Mouse (Mus musculus): ENCODE data around the gene Gm20388. TPM values are rescaled to one million over a fixed set of nuclear protein-coding genes. Genes with fewer than 3 reads are reported as not detected.

The Gm20388 gene
- total RNA-seq, 1 experiment from 2014 or later, result 35.7 TPM

GRCm38 (mm10) chr8:120634329-120634839, 723.7 kb downstream of the Gm20388 start:
- ATAC-seq (replicated peaks; ENCODE audit: low read depth, poor library complexity, severe bottlenecking), result peak; percentile 70

GRCm38 (mm10) chr8:120641245-120641644, 730.6 kb downstream of the Gm20388 start:
- no peak for ATAC-seq (replicated peaks; ENCODE audit: low read depth, poor library complexity, severe bottlenecking)

- no peak for ATAC-seq (replicated peaks; ENCODE audit: low read depth, poor library complexity, severe bottlenecking)
Measured at GRCm38 (mm10) chr8:120642031-120642662, 731.5 kb downstream of the Gm20388 start.

- no peak for ATAC-seq (replicated peaks; ENCODE audit: low read depth, poor library complexity, severe bottlenecking)
Measured at GRCm38 (mm10) chr8:120644663-120645062, 734.0 kb downstream of the Gm20388 start.

GRCm38 (mm10) chr8:120647532-120647931, 736.9 kb downstream of the Gm20388 start, which contains the start of gene 1190005I06Rik:
TSS of gene 1190005I06Rik (minus strand) at chr8:120647632.
- ATAC-seq (replicated peaks; ENCODE audit: low read depth, poor library complexity, severe bottlenecking), result no peak

- ATAC-seq (replicated peaks; ENCODE audit: low read depth, poor library complexity, severe bottlenecking), result no peak
Measured at GRCm38 (mm10) chr8:120656322-120657052, 745.8 kb downstream of the Gm20388 start.

- ATAC-seq (replicated peaks; ENCODE audit: low read depth, poor library complexity, severe bottlenecking), result no peak
Measured at GRCm38 (mm10) chr8:120657415-120657814, 746.8 kb downstream of the Gm20388 start.

- peak; percentile 40 for ATAC-seq (replicated peaks; ENCODE audit: low read depth, poor library complexity, severe bottlenecking)
Measured at GRCm38 (mm10) chr8:120664566-120664965, 753.9 kb downstream of the Gm20388 start.

GRCm38 (mm10) chr8:120665726-120666455, 755.2 kb downstream of the Gm20388 start:
- no peak for ATAC-seq (replicated peaks; ENCODE audit: low read depth, poor library complexity, severe bottlenecking)

GRCm38 (mm10) chr8:120666807-120667470, 756.3 kb downstream of the Gm20388 start:
- no peak for ATAC-seq (replicated peaks; ENCODE audit: low read depth, poor library complexity, severe bottlenecking)

GRCm38 (mm10) chr8:120667561-120668373, 757.1 kb downstream of the Gm20388 start, which contains the start of the genes Gm27021 and Cox4i1:
TSS of gene Gm27021 (minus strand) at chr8:120668079.
TSS of gene Cox4i1 (plus strand) at chr8:120668222.
- peak; percentile 82 for ATAC-seq (replicated peaks; ENCODE audit: low read depth, poor library complexity, severe bottlenecking)

- ATAC-seq (replicated peaks; ENCODE audit: low read depth, poor library complexity, severe bottlenecking), result no peak
Measured at GRCm38 (mm10) chr8:120668374-120668905, 757.8 kb downstream of the Gm20388 start, which contains the start of gene Emc8. TSS of gene Emc8 (minus strand) at chr8:120668573.

- no peak for ATAC-seq (replicated peaks; ENCODE audit: low read depth, poor library complexity, severe bottlenecking)
Measured at GRCm38 (mm10) chr8:120671775-120672174, 761.1 kb downstream of the Gm20388 start.

GRCm38 (mm10) chr8:120672626-120673229, 762.1 kb downstream of the Gm20388 start:
- ATAC-seq (replicated peaks; ENCODE audit: low read depth, poor library complexity, severe bottlenecking), result no peak

GRCm38 (mm10) chr8:120673298-120673697, 762.7 kb downstream of the Gm20388 start:
- no peak for ATAC-seq (replicated peaks; ENCODE audit: low read depth, poor library complexity, severe bottlenecking)

- ATAC-seq (replicated peaks; ENCODE audit: low read depth, poor library complexity, severe bottlenecking), result no peak
Measured at GRCm38 (mm10) chr8:120675718-120676117, 765.1 kb downstream of the Gm20388 start.

- ATAC-seq (replicated peaks; ENCODE audit: low read depth, poor library complexity, severe bottlenecking), result peak; percentile 72
Measured at GRCm38 (mm10) chr8:120678447-120678846, 767.8 kb downstream of the Gm20388 start.

- no peak for ATAC-seq (replicated peaks; ENCODE audit: low read depth, poor library complexity, severe bottlenecking)
Measured at GRCm38 (mm10) chr8:120679629-120680387, 769.2 kb downstream of the Gm20388 start.

All from common myeloid progenitor, adult 5-6 weeks (primary cell).